Mouse (Mus musculus) midbrain, embryonic 10.5 days (tissue): ENCODE measurements at regions not wholly inside any gene's neighbourhood (a gene's known extent, or its start where the extent isn't known, plus 50 kb on each side); places are given as distances from the start of the nearest gene placed in this dataset.

Experiments
- DNase-seq: peaks from one replicate; pipeline ENCODE4 v3.0.0-alpha.2; 2017; ENCODE audit warnings: low spot score
- H3K27ac ChIP-seq: fragments of 300-500 bp; sonication (generic); replicated peaks from 2 replicates; pipeline ENCODE4 v1.5.1; 2016; ENCODE audit warnings: mild to moderate bottlenecking
- H3K27me3 ChIP-seq: fragments of 300-500 bp; sonication (generic); 2 replicates; pipeline ENCODE4 v1.6.1; 2016; ENCODE audit warnings: low read depth, mild to moderate bottlenecking; ENCODE audit not compliant: poor library complexity, severe bottlenecking
- H3K36me3 ChIP-seq: fragments of 300-500 bp; sonication (generic); 2 replicates; pipeline ENCODE4 v1.6.1; 2016; ENCODE audit warnings: mild to moderate bottlenecking, moderate library complexity
- H3K4me1 ChIP-seq: fragments of 300-500 bp; sonication (generic); 2 replicates; pipeline ENCODE4 v1.6.1; 2016
- H3K4me3 ChIP-seq: fragments of 300-500 bp; sonication (generic); 2 replicates; pipeline ENCODE4 v1.5.1; 2016; ENCODE audit warnings: mild to moderate bottlenecking, moderate library complexity
- H3K9me3 ChIP-seq: fragments of 300-500 bp; sonication (generic); replicated peaks from 2 replicates; pipeline ENCODE4 v1.6.1; 2016; ENCODE audit warnings: mild to moderate bottlenecking
- WGBS: fragments of 180-500 bp; shearing (Covaris S2); methylation state at CpG from one replicate; pipeline ENCODE4 v1.1.7; 2016; 5-methylcytosine and 5-hydroxymethylcytosine counted together

DNA sequence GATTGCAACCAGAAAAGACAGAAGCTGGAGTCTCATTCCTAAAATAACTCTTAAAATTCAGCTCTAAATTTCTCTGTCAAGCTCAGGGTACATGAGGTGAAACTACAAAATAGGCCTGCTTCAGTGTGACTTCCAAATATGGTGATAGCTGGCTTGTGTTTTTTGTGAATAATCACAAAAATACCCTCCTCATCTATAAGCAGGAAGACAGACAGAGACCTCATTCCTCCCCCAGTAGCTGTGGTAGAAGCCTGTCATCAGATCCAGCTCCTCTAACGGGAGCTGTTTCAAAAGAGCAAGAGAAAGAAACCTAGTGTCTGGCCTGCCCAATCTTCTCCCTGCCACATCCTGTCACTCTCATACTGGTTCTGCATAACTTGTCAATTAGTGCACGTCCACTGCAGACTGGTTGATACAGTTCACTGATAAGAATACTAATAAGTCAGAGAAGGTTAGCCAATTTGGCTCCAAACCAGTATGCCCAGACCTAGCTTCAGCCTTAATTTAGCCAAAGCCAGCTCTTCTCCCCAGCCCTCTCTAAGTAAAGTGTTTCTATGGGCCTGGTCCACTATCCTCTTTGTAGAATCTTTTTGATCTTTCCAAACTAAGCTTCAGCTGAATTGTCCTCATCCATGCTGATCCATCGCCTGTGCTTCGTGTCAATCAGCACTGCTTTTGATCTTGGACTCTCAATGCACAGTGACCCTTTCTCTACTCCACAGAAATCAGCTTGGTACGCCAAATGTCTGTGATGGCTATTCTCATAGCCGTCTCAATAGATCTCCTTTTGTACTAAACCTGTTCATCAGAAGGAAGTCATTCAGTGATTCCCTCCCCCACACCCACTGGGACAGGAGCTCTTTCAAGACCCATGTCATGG, 160.6 kb downstream of the Fam84b start:
- peaks cover 24% of the 10 kb centered on the region for H3K4me1 ChIP-seq
- H3K36me3 ChIP-seq: no peaks in the 10 kb centered on the region
- H3K27me3 ChIP-seq: no peaks in the 10 kb centered on the region
- H3K9me3 ChIP-seq: no peaks in the 10 kb centered on the region
- H3K4me3 ChIP-seq: no peak overlapping the region
- peak; percentile 21 for DNase-seq
- H3K27ac ChIP-seq: peak overlapping the region; percentile 64
- WGBS: 18% methylated on average over 6 of the region's 6 CpGs

DNA sequence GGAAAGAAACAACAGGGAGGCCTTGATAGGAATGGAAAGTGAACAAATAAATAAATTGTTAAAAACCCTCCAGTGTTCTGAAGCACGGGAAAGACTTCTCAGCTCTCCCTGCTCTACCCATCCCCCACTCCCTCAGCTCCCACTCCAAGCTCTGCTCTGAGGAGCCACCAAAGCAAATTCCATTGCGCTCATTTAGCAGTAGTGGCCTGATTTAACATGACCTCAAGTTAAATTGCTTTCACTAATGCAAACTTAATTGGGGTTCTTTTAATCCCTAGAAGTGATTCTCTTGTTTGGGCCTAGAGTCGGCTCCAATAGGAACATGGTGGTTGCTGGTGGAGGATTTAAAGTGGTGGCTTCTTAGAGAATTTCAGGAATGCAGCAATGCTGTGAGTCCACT, 161.4 kb downstream of the Fam84b start:
- H3K9me3 ChIP-seq: no peaks in the 10 kb centered on the region
- peaks cover 24% of the 10 kb centered on the region for H3K4me1 ChIP-seq

DNA sequence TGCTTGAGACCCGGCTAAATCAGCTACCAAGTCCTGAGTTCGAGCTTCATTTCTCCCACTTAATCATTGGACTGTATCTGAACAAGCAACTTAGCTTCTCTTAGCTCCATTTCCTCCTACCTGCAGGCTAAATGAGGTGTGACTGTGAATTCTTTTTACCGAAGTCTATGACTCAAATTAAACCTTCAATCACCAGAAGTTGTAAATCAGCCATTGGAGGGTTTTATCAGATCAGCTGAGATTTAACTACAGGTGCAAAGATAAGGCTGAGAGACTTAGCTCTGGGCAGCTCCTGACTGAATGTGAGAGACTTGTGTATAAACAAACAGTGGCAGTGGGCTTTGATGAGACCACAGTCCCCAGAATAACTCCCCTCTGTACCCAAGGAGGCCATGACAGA, 176.2 kb downstream of the Fam84b start:
- no peak for DNase-seq
- no peak overlapping the region for H3K27ac ChIP-seq
- no peaks in the 10 kb centered on the region for H3K9me3 ChIP-seq
- no peaks in the 10 kb centered on the region for H3K27me3 ChIP-seq
- no peaks in the 10 kb centered on the region for H3K4me1 ChIP-seq
- WGBS: 88% methylated on average over 3 of the region's 3 CpGs
- no peak overlapping the region for H3K4me3 ChIP-seq
- no peaks in the 10 kb centered on the region for H3K36me3 ChIP-seq

More for the DNA sequence above, 161.4 kb downstream of the Fam84b start:
- DNase-seq: no peak
- WGBS: 26% methylated on average over 3 of the region's 3 CpGs
- H3K27ac ChIP-seq: peak overlapping the region; percentile 68
- H3K4me3 ChIP-seq: no peak overlapping the region
- H3K36me3 ChIP-seq: no peaks in the 10 kb centered on the region
- no peaks in the 10 kb centered on the region for H3K27me3 ChIP-seq

DNA sequence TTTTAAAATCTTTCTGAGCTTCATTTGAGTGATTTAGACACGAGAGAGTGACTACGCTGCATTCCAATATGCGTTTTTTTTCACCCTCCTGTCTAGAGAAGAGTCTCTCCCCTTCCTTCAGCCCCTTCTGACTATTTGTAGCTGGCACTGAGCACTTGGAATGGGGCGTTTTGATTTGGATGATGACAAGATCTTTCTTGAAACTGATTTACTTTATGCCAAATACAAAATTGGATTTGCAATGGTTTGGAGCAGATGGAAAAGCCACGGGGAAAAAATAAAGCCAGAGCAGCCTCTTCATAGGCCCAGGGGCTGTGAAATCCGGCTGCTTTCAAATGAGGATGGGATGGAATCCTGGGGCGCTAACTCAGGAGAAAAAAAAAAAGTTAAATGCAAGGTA, 196.0 kb downstream of the Fam84b start:
- H3K4me3 ChIP-seq: no peak overlapping the region
- no peak overlapping the region for H3K27ac ChIP-seq
- no peaks in the 10 kb centered on the region for H3K4me1 ChIP-seq
- no peak for DNase-seq
- H3K9me3 ChIP-seq: no peaks in the 10 kb centered on the region
- no peaks in the 10 kb centered on the region for H3K27me3 ChIP-seq
- no peaks in the 10 kb centered on the region for H3K36me3 ChIP-seq
- WGBS: 86% methylated on average over 7 of the region's 7 CpGs

DNA sequence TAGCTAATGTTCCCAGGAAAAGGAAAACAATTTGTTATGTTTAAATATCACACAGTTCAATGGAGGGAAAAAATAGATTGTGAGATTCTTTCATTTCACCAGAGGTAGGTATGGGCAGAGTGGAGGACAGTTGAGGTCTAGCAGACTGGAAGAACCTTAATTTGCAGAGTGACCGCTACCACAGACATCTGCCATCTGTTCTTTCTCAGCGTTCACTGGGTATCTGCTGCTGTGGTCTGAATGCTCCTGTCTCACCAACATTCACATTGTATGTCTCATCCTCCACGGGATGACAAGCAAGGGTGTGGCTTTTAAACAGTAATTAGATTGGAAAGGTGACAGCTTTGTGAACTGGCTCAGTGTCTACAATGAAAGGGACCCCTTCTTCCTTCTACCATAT, 198.5 kb downstream of the Fam84b start:
- Histone ChIP-seq H3K4me1 (no peaks in the 10 kb centered on the region), H3K4me3 (no peak overlapping the region), H3K9me3 (no peaks in the 10 kb centered on the region), H3K27ac (no peak overlapping the region), H3K27me3 (no peaks in the 10 kb centered on the region), H3K36me3 (no peaks in the 10 kb centered on the region)
- no peak for DNase-seq
- WGBS: 80% methylated on average over 3 of the region's 3 CpGs

DNA sequence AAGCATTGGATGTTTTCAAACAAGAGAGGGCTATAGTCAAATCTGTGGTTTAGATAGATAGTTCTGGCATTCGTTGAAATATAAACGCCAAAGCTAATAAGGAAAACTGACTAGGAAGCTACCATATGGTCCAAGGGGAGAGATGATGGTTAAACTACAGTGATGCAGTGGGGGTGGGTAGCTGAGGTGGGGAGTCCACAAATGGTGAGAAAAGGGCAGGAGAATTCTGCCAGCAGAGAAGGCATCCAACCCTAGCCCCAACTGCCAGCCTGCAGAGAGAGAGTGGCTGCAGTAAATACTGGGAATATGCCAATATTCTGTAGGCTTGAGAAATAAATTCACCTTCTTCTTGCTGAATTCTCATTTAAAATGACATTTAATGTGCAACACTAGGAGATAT, 204.3 kb downstream of the Fam84b start:
- Histone ChIP-seq H3K27me3 (no peaks in the 10 kb centered on the region), H3K36me3 (no peaks in the 10 kb centered on the region), H3K4me3 (no peak overlapping the region), H3K9me3 (no peaks in the 10 kb centered on the region), H3K27ac (no peak overlapping the region), H3K4me1 (no peaks in the 10 kb centered on the region)
- 96% methylated on average over 2 of the region's 2 CpGs for WGBS
- DNase-seq: no peak

DNA sequence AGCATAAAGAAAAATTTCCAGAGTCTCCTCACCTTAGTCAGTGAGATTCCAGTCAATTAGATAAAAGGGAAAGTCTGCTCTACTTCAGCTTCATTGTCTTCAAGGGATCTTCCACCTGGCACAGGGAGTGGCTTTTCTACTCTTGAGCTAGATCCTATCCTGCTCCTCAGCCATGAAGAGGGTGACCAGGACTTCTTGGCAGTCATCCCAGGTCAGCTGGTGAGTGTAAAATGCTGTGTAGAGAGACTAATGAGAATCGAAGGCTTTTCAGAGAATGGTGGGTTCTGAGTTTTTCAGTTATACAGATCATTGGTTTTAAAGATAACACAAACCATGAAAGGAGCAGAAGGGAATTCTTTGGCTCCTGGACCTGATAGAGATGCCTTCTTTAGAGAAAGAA, 211.8 kb downstream of the Fam84b start:
- no peaks in the 10 kb centered on the region for H3K4me1 ChIP-seq
- no peak overlapping the region for H3K27ac ChIP-seq
- H3K27me3 ChIP-seq: no peaks in the 10 kb centered on the region
- no peak for DNase-seq
- WGBS: 93% methylated on average over 1 of the region's 1 CpGs
- no peak overlapping the region for H3K4me3 ChIP-seq
- H3K9me3 ChIP-seq: no peaks in the 10 kb centered on the region
- no peaks in the 10 kb centered on the region for H3K36me3 ChIP-seq

DNA sequence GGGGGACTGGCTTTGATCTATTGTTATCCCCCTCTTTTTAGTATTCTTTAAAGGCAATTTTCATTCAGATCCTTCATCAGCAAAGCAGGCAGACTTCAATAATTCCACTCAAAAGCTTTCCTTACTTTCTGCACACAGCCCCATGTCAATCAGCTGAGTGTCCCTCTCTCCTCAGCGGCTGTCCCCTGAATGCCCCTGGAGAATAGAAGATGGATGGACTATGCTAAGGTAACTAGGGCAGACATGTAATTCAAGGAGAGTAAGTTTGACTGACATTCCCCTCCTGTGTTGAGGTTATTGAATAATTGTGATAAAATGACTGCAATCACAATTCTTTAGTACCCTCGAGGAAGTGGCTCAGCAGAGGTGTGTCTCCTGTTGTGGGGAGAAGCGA, 220.1 kb downstream of the Fam84b start:
- peaks cover 15% of the 10 kb centered on the region for H3K4me1 ChIP-seq
- H3K27me3 ChIP-seq: no peaks in the 10 kb centered on the region
- no peak overlapping the region for H3K27ac ChIP-seq
- no peaks in the 10 kb centered on the region for H3K36me3 ChIP-seq
- no peak for DNase-seq
- H3K4me3 ChIP-seq: no peak overlapping the region
- H3K9me3 ChIP-seq: no peaks in the 10 kb centered on the region
- 68% methylated on average over 3 of the region's 3 CpGs for WGBS

DNA sequence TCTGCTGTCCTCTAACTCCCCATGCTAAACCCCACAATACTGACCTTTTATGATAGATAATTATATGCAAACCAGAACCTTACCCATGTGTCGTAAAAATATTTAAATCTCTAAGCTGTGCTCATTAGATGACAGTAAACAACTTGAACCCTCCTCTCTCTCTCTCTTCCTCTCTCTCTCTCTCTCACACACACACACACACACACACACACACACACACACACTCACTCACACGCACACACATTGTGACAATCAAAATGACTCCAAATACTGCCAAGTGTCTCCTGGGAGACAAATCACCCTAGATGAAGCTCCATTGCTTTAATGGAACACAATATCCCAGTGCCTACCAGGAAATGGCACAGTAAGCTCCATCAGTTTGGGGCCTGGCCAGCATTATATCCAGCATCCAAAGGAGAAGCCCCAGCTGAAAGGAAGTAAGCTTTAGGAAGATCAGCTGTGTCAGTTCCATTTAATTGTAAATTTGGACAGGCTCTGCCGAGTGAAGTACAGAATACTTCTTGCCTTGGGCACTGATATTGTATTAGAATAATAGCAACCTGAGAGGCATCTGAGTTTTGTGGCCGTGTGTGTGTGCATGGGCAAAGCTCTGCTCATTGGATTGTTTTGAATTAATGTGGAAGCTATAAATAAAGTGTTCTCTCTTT, 220.7 kb downstream of the Fam84b start:
- H3K4me1 ChIP-seq: peaks cover 15% of the 10 kb centered on the region
- no peaks in the 10 kb centered on the region for H3K27me3 ChIP-seq
- no peaks in the 10 kb centered on the region for H3K9me3 ChIP-seq
- no peaks in the 10 kb centered on the region for H3K36me3 ChIP-seq
- 53% methylated on average over 4 of the region's 4 CpGs for WGBS
- no peak overlapping the region for H3K4me3 ChIP-seq
- DNase-seq: no peak
- no peak overlapping the region for H3K27ac ChIP-seq

DNA sequence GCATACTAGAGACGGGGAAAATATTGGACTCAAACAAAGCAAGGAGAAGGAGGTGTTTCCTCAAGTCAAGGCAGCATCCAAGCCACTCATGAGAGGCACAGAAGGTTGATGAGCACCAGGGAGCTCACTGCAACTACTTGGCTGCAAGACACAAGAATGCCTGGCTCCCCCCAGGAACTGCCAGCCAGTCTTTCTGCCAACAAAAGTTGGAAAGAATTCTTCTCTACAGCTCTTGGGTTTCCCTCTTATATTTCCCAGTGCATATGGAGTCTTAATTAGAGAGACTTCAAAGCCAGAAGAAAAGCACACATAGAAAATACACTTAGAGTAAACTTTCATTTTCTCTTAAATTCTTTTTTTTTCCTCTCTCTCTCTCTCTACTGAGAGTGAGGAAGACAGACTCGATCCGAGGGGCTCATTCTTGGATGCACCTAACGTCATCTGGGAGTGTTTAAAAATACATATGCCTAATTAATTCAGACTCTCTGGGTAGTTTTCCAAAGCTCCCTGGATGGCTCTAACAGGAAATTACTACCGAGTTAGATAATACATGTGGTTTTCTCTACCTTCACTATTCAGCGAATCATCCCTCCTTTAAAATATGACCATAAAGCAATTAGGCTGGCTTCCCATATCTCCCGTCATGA, 222.7 kb downstream of the Fam84b start:
- DNase-seq: no peak
- Histone ChIP-seq H3K27ac (no peak overlapping the region), H3K36me3 (no peaks in the 10 kb centered on the region), H3K9me3 (no peaks in the 10 kb centered on the region), H3K27me3 (no peaks in the 10 kb centered on the region), H3K4me3 (no peak overlapping the region), H3K4me1 (peaks cover 15% of the 10 kb centered on the region)
- 86% methylated on average over 7 of the region's 7 CpGs for WGBS

DNA sequence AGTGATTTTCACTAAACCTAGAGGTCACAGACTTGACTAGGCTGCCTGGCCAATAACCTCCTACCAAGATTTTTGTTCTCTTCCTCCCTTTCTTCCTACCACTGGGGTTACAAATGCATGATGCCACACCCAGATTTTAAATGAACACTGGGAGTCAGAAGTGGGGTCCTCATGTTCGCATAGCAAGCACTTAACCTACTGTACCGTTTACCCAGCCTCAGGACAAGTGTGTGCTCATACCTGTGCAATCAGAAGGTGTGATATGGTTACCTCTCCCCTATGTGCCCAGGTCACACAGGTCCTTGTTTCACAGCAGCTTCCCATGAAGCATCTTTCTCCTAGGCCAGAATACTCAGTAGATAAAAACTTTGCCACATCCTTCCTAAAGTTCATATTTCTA, 234.8 kb downstream of the Fam84b start:
- H3K4me1 ChIP-seq: no peaks in the 10 kb centered on the region
- no peaks in the 10 kb centered on the region for H3K36me3 ChIP-seq
- 90% methylated on average over 2 of the region's 2 CpGs for WGBS

DNA sequence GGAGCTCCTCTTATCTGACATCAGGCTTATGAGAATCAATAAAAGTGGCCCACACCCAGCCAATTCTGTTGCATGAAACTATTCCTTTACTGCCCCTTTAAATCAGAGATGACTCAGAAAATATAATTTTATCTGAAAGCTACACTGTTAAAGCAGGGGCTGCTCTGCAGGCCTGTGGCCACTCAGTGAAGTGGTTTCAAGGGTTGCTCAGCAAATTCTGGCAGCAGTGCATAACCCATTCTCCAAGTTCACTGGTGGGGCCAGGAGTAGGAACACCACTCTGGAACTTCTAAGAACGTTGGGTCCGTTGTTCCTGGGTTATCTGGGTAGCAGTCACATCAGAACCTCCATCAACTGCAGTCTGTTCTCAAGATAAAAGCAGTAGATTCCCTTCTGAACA, 236.2 kb downstream of the Fam84b start:
- Histone ChIP-seq H3K9me3 (no peaks in the 10 kb centered on the region), H3K4me1 (no peaks in the 10 kb centered on the region), H3K36me3 (no peaks in the 10 kb centered on the region), H3K4me3 (no peak overlapping the region), H3K27me3 (no peaks in the 10 kb centered on the region), H3K27ac (no peak overlapping the region)
- no peak for DNase-seq
- WGBS: 83% methylated on average over 2 of the region's 2 CpGs

More for the DNA sequence above, 234.8 kb downstream of the Fam84b start:
- Histone ChIP-seq H3K27ac (no peak overlapping the region), H3K4me3 (no peak overlapping the region), H3K27me3 (no peaks in the 10 kb centered on the region), H3K9me3 (no peaks in the 10 kb centered on the region)
- DNase-seq: no peak

DNA sequence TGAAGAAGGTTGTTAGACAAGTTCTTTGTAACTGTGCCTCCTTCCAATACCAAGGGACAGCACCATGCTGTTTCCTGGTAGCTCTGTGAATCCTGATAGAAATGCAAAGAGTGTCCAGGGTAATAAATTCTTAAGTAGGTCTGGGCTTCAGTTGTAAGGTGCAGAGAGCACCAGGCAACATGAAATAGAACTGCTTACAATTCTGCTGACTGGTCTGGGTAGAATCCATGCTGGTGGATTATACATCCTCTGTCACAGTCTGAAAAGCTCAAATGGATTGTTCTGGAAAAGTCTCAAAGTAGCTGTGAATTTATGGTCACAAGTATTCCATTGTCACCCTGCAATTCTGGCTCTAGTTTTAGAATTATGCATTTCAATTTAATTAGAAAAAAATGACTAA, 251.7 kb downstream of the Fam84b start:
- no peaks in the 10 kb centered on the region for H3K36me3 ChIP-seq
- no peak for DNase-seq
- no peaks in the 10 kb centered on the region for H3K4me1 ChIP-seq
- no peaks in the 10 kb centered on the region for H3K27me3 ChIP-seq
- H3K9me3 ChIP-seq: no peaks in the 10 kb centered on the region
- H3K27ac ChIP-seq: no peak overlapping the region
- no peak overlapping the region for H3K4me3 ChIP-seq
